Mouse (Mus musculus): ENCODE results near the gene Stk33. TPM values are rescaled to one million over a fixed set of nuclear protein-coding genes. Genes with fewer than 3 reads are reported as not detected.

The Stk33 gene
- polyA plus RNA-seq, 1 experiment from 2014 or later: not detected

DNA sequence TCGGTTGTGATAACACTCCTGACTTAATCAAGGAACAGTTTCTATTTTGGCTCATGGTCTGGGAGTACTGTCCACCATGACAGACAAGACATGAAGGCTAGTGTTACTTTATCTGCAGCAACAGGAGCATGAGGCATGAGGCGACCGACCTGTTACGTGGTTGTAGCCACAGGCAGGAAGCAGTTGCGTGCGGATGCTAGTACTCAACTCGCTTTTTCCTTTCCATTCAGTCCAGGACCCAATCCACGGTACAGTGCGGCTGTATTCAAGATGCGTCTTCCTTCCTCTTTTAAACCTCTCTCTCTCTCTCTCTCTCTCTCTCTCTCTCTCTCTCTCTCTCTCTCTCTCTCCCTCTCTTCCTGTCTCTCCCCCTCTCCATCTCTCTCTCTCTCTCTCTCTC lies 194.1 kb downstream of the Stk33 start:
- ChIA-PET POLR2A (no interaction called here), CTCF (no interaction called here)
- ATAC-seq: no peak
- no peak for DNase-seq (ENCODE audit: low read depth, low spot score)
- H3K27me3 ChIP-seq: no peaks in the 10 kb centered on the region
- in situ Hi-C loops (cut with MboI; ENCODE audit: low pct_unique_long_range_greater_than_20kb): no loop called here
- TF ChIP-seq CTCF (IDR thresholded peaks at IDR 0.05): no peak

- ATAC-seq (no peak), DNase-seq (ENCODE audit: low read depth, low spot score) (no peak)
- ChIA-PET CTCF (interaction anchor here (2.9 kb wide), 1 partner anchor 14 kb away, joined by 10 read pairs; no protein-coding TSS in a partner anchor), POLR2A (no interaction called here)
- in situ Hi-C loops (cut with MboI; ENCODE audit: low pct_unique_long_range_greater_than_20kb): no loop called here
- H3K27me3 ChIP-seq: no peaks in the 10 kb centered on the region
- no peak for TF ChIP-seq CTCF (IDR thresholded peaks at IDR 0.05)
These were observed 197.6 kb downstream of the Stk33 start for GRCm38 (mm10) chr7:109241313-109241712.

DNA sequence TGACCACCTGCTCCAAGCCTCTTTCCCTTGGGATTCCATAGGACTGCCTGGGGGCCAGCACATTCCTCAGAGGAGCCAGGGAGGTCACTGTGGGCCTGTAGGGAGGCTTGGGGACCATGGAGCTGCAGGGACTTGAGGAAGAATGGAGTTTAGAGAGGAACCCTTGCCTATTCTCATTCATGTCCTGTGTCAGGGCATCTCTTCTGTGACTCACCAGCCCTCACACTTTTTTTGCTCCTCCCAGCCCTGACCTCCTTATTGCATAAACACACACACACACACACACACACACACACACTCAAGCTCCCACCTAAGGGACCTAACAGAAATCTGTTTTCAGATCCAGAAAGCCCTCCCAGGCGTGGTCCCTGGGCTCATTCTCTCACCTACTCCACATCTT lies 199.5 kb downstream of the Stk33 start:
- ChIA-PET POLR2A (interaction anchor here (1.0 kb wide), 1 partner anchor 18 kb away, joined by 3 read pairs; no protein-coding TSS in a partner anchor), CTCF (no interaction called here)
- DNase-seq (ENCODE audit: low read depth, low spot score): no peak
- in situ Hi-C loops (cut with MboI; ENCODE audit: low pct_unique_long_range_greater_than_20kb): loop anchor here (10.0 kb wide), 1 partner anchor 185 kb away; no protein-coding TSS in a partner anchor
- H3K27me3 ChIP-seq: no peaks in the 10 kb centered on the region
- no peak for TF ChIP-seq CTCF (IDR thresholded peaks at IDR 0.05)
- ATAC-seq: no peak

- ATAC-seq: no peak
- no peaks in the 10 kb centered on the region for H3K27me3 ChIP-seq
- ChIA-PET POLR2A (interaction anchor here (1.0 kb wide), 1 partner anchor 17 kb away, joined by 3 read pairs; no protein-coding TSS in a partner anchor), CTCF (no interaction called here)
- in situ Hi-C loops (cut with MboI; ENCODE audit: low pct_unique_long_range_greater_than_20kb): loop anchor here (10.0 kb wide), 1 partner anchor 186 kb away; no protein-coding TSS in a partner anchor
- DNase-seq (ENCODE audit: low read depth, low spot score): no peak
- TF ChIP-seq CTCF (IDR thresholded peaks at IDR 0.05): no peak
These were observed 200.2 kb downstream of the Stk33 start for GRCm38 (mm10) chr7:109238724-109239123.

DNA sequence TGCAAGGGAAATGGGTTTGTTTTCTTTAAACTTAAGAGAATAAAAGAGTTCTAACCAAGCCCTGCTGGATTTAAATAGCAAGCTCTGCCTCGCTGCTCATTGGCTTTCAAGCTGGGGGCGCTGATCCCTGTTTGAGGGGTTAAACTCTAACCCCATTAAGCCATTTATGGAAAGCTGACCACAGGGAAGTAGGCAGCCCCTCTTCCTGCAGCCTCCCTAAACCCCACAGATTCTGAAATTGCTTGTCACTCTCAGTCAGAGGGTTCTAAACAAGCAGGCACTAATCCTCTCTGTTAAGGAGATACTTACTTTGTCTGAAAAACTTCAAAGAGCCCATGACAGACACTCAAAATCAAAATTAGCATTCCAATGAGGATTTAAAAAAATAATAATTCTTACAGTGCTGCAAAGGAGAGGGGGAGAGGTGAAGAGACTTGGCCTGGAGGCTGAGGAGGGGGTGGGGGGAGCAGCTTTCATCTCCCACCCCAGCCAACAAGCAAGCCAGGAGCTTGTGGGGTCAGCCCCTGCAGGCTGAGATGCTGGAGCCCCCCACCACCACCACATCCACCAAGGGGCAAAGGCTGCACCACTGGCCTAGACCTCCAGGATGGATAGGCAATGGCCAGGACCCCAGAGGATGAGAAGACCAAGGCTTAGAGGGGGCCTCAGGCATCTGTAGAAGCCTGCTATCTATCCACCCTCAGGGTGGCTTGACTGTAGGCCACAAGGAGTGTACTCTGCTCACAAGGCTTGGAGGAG lies 203.8 kb downstream of the Stk33 start:
- in situ Hi-C loops (cut with MboI; ENCODE audit: low pct_unique_long_range_greater_than_20kb): loop anchor here (10.0 kb wide), 1 partner anchor 190 kb away; no protein-coding TSS in a partner anchor
- POLR2A ChIA-PET: no interaction called here
- CTCF ChIA-PET: interaction anchor here (1.5 to 2.4 kb wide), 2 partner anchors 12 to 17 kb away, joined by 3 to 9 read pairs; no protein-coding TSS in a partner anchor
- H3K27me3 ChIP-seq: no peaks in the 10 kb centered on the region
- DNase-seq (ENCODE audit: low read depth, low spot score) (no peak), ATAC-seq (no peak)
- no peak for TF ChIP-seq CTCF (IDR thresholded peaks at IDR 0.05)

DNA sequence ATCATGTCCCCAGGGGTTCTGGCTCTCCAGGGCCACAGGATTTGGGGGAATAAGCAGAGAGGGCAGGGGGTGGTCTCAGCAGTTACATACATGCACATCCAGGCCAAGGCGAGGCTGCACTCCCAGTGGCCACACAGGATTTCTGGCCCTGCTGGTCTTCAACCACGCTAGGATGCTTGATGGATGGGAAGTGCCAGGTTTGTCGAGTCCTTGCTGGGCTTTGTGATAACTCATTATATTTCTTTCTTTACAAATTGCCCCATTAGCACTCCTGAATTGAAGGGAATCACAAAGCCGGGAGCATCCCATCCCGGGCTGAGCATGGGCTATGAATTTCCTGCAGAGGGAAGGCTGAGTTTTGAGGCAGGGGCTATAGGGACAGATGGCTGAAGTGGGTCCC lies 204.4 kb downstream of the Stk33 start:
- in situ Hi-C loops (cut with MboI; ENCODE audit: low pct_unique_long_range_greater_than_20kb): loop anchor here (10.0 kb wide), 1 partner anchor 190 kb away; no protein-coding TSS in a partner anchor
- ATAC-seq: no peak
- no peaks in the 10 kb centered on the region for H3K27me3 ChIP-seq
- ChIA-PET POLR2A (no interaction called here), CTCF (no interaction called here)
- no peak for DNase-seq (ENCODE audit: low read depth, low spot score)
- TF ChIP-seq CTCF (IDR thresholded peaks at IDR 0.05): no peak

- H3K27me3 ChIP-seq: no peaks in the 10 kb centered on the region
- no peak for DNase-seq (ENCODE audit: low read depth, low spot score)
- no peak for TF ChIP-seq CTCF (IDR thresholded peaks at IDR 0.05)
- no peak for ATAC-seq
- POLR2A ChIA-PET: no interaction called here
- in situ Hi-C loops (cut with MboI; ENCODE audit: low pct_unique_long_range_greater_than_20kb): loop anchor here (10.0 kb wide), 1 partner anchor 193 kb away; no protein-coding TSS in a partner anchor
- CTCF ChIA-PET: no interaction called here
These were observed 207.0 kb downstream of the Stk33 start for GRCm38 (mm10) chr7:109231881-109232321.

- ATAC-seq (no peak), DNase-seq (ENCODE audit: low read depth, low spot score) (no peak)
- no peaks in the 10 kb centered on the region for H3K27me3 ChIP-seq
- TF ChIP-seq CTCF (IDR thresholded peaks at IDR 0.05): no peak
- ChIA-PET POLR2A (no interaction called here), CTCF (no interaction called here)
- in situ Hi-C loops (cut with MboI; ENCODE audit: low pct_unique_long_range_greater_than_20kb): loop anchor here (10.0 kb wide), 1 partner anchor 193 kb away; no protein-coding TSS in a partner anchor
These were observed 207.6 kb downstream of the Stk33 start for GRCm38 (mm10) chr7:109231307-109231706.

DNA sequence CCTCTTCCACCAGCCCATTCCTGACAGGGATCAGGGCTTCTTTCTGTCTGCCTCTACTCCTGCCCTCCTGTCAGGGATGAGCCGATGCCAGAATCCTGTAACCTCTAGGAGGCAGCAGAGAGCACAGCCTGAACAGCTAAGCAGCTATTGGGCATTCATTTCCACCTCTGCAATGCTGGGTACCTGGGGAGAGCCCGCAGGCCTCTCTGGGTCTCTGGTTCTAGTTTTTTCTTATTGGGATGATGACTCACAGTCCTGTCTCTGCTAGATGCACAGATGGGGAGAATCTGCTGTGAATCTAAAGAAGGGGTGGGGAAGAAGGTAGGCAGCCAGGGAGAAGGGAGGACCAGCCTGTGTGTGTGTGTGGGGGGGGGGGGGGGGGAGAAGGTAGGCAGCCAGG lies 208.1 kb downstream of the Stk33 start:
- H3K27me3 ChIP-seq: no peaks in the 10 kb centered on the region
- DNase-seq (ENCODE audit: low read depth, low spot score): peak; percentile 4
- TF ChIP-seq CTCF (IDR thresholded peaks at IDR 0.05): peak; percentile 69
- ChIA-PET POLR2A (no interaction called here), CTCF (no interaction called here)
- peak; percentile 49 for ATAC-seq
- in situ Hi-C loops (cut with MboI; ENCODE audit: low pct_unique_long_range_greater_than_20kb): loop anchor here (10.0 kb wide), 1 partner anchor 194 kb away; no protein-coding TSS in a partner anchor

Other genes with a start within 250 kb of the Stk33 start
- gene Trim66, start 69.1 kb upstream of the Stk33 start, polyA plus RNA-seq (2021): 0.32 TPM
- gene Rpl27a, start 80.1 kb upstream of the Stk33 start, polyA plus RNA-seq (2021): 478 TPM